Mouse (Mus musculus): ENCODE measurements at regions not wholly inside any gene's neighbourhood (a gene's known extent, or its start where the extent isn't known, plus 50 kb on each side); places are given as distances from the start of the nearest gene placed in this dataset.

GRCm38 (mm10) chr1:184140082-184140481 lies 106.0 kb upstream of the 1700056E22Rik start:
- no peaks in the 10 kb centered on the region for H3K4me1 ChIP-seq (ENCODE audit: control insufficient read depth, insufficient read depth, low read length)
- H3K9ac ChIP-seq (ENCODE audit: low read depth, low read length): no peak overlapping the region
- no peaks in the 10 kb centered on the region for H3K36me3 ChIP-seq (ENCODE audit: control insufficient read depth, insufficient read depth, low read length)
- no peak overlapping the region for H3K4me2 ChIP-seq (replicated peaks; ENCODE audit: low read depth, low read length)
- no peaks in the 10 kb centered on the region for H3K9me3 ChIP-seq (ENCODE audit: control insufficient read depth, low read length)
- no peak overlapping the region for H3K27ac ChIP-seq (ENCODE audit: low read depth, low read length)
- no peak overlapping the region for H3K4me3 ChIP-seq (ENCODE audit: low read length)
- WGBS: 64% methylated on average over 4 of the region's 4 CpGs
- H3K27me3 ChIP-seq (ENCODE audit: control insufficient read depth, insufficient read depth, low read length): no peaks in the 10 kb centered on the region
- ATAC-seq (ENCODE audit: low FRiP score, low TSS enrichment): no peak

DNA sequence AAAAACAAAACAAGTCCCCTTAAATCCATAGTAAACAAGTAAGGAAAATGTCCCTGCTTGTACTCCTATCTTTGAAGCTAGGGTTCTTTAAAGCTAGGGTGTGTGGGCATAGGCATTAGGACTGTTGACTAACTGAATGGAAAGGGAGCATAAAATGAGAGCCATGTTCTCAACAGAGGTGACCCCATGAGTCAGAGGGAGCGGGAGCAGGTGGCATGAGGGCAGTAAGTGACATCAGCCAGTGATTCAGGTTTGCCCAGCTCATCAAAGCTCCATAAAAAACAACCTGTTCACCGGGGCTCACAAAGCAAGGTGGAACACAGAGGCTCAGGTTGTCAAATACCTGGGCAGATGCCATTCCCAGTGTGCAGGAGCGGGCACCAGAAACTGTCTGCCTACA lies 104.6 kb upstream of the 1700056E22Rik start:
- Histone ChIP-seq H3K27ac (ENCODE audit: low read depth, low read length) (no peak overlapping the region), H3K27me3 (ENCODE audit: control insufficient read depth, insufficient read depth, low read length) (no peaks in the 10 kb centered on the region), H3K4me3 (ENCODE audit: low read length) (no peak overlapping the region), H3K9me3 (ENCODE audit: control insufficient read depth, low read length) (no peaks in the 10 kb centered on the region), H3K4me2 (replicated peaks; ENCODE audit: low read depth, low read length) (no peak overlapping the region), H3K4me1 (ENCODE audit: control insufficient read depth, insufficient read depth, low read length) (no peaks in the 10 kb centered on the region), H3K36me3 (ENCODE audit: control insufficient read depth, insufficient read depth, low read length) (no peaks in the 10 kb centered on the region), H3K9ac (ENCODE audit: low read depth, low read length) (no peak overlapping the region)
- 88% methylated on average over 3 of the region's 3 CpGs for WGBS
- no peak for ATAC-seq (ENCODE audit: low FRiP score, low TSS enrichment)

DNA sequence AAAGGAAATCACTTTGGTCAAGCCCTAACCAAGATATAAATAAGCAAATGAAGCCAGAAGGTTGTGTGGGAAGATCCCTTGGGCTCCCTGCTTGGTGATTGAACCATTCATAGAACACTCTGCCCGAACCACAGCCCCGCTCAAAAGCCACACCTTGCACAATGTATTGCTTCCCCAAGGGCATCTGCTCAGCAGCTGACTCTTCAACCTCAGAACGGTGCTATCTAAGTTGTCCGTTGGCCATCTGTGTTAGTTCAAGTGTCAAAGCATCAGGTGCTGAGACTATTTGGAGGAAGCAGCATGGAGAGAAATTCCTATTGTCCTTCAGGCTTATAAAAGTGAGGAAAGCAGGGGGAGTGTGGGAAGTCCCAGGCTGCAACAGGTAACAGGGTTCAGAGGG lies 96.8 kb upstream of the 1700056E22Rik start:
- Histone ChIP-seq H3K36me3 (ENCODE audit: control insufficient read depth, insufficient read depth, low read length) (no peaks in the 10 kb centered on the region), H3K4me3 (ENCODE audit: low read length) (no peak overlapping the region), H3K4me2 (replicated peaks; ENCODE audit: low read depth, low read length) (no peak overlapping the region), H3K9ac (ENCODE audit: low read depth, low read length) (no peak overlapping the region), H3K27me3 (ENCODE audit: control insufficient read depth, insufficient read depth, low read length) (no peaks in the 10 kb centered on the region), H3K27ac (ENCODE audit: low read depth, low read length) (no peak overlapping the region), H3K4me1 (ENCODE audit: control insufficient read depth, insufficient read depth, low read length) (no peaks in the 10 kb centered on the region), H3K9me3 (ENCODE audit: control insufficient read depth, low read length) (no peaks in the 10 kb centered on the region)
- no peak for ATAC-seq (ENCODE audit: low FRiP score, low TSS enrichment)
- 88% methylated on average over 4 of the region's 4 CpGs for WGBS

DNA sequence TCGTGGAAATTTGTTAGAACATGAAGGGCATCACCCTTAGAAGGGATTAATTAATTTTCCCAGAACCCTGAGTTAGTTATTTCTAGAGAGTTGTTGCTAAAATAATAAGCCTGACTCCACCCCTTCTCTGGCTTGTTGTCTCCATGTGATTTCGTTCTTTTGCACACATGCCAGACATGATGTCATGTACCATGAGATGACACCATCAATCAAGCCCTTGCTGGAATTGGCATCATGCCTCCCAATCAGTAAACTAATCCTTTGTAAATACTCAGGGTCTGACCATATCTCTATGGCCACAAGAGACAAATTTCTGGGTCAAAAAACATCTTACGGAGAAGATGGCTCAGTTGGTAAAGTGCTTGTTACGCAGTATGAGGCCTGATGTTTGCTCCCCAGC lies 93.2 kb upstream of the 1700056E22Rik start:
- WGBS: 85% methylated on average over 4 of the region's 4 CpGs
- H3K4me1 ChIP-seq (ENCODE audit: control insufficient read depth, insufficient read depth, low read length): no peaks in the 10 kb centered on the region
- H3K36me3 ChIP-seq (ENCODE audit: control insufficient read depth, insufficient read depth, low read length): no peaks in the 10 kb centered on the region
- no peaks in the 10 kb centered on the region for H3K27me3 ChIP-seq (ENCODE audit: control insufficient read depth, insufficient read depth, low read length)
- no peak overlapping the region for H3K9ac ChIP-seq (ENCODE audit: low read depth, low read length)
- no peaks in the 10 kb centered on the region for H3K9me3 ChIP-seq (ENCODE audit: control insufficient read depth, low read length)
- no peak overlapping the region for H3K27ac ChIP-seq (ENCODE audit: low read depth, low read length)
- ATAC-seq (ENCODE audit: low FRiP score, low TSS enrichment): no peak
- H3K4me2 ChIP-seq (replicated peaks; ENCODE audit: low read depth, low read length): no peak overlapping the region
- no peak overlapping the region for H3K4me3 ChIP-seq (ENCODE audit: low read length)

DNA sequence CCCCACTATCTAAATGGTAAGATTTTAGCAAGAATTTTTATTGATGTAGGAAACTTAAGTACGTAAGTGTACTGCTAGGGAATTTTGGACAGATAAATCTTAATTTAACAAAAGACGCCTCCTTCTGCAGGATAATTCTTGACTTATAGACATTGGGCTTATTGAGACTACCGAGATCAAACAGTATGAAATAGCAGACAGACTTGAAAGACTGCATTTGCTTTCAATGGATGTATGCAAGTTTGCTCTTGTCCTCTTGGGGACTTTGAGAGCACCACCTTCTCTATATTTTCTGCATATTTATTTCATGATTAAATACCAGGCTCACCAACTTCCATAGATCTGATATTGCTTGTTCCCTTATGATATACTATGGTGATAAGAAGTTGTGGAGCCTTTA lies 92.8 kb upstream of the 1700056E22Rik start:
- Histone ChIP-seq H3K4me1 (ENCODE audit: control insufficient read depth, insufficient read depth, low read length) (no peaks in the 10 kb centered on the region), H3K4me3 (ENCODE audit: low read length) (no peak overlapping the region), H3K9ac (ENCODE audit: low read depth, low read length) (no peak overlapping the region), H3K27me3 (ENCODE audit: control insufficient read depth, insufficient read depth, low read length) (no peaks in the 10 kb centered on the region), H3K27ac (ENCODE audit: low read depth, low read length) (no peak overlapping the region), H3K36me3 (ENCODE audit: control insufficient read depth, insufficient read depth, low read length) (no peaks in the 10 kb centered on the region), H3K4me2 (replicated peaks; ENCODE audit: low read depth, low read length) (no peak overlapping the region), H3K9me3 (ENCODE audit: control insufficient read depth, low read length) (no peaks in the 10 kb centered on the region)
- 81% methylated on average over 3 of the region's 3 CpGs for WGBS
- ATAC-seq (ENCODE audit: low FRiP score, low TSS enrichment): no peak

All from kidney, embryonic 14.5 days (tissue).